Mouse (Mus musculus) heart, adult 2 months (tissue): Measurements from ENCODE around the gene Btbd17. TPM values are rescaled to one million over a fixed set of nuclear protein-coding genes. Genes with fewer than 3 reads are reported as not detected.

ENCODE experiments used
- DNase-seq, 2 experiments: peaks; one replicate each; pipeline ENCODE4 v3.0.0; 2021
- H3K27ac ChIP-seq: fragments of 200-600 bp; 2 replicates; pipeline ENCODE4 v1.8.1; 2022
- H3K27me3 ChIP-seq: fragments of 200-500 bp; 2 replicates; pipeline ENCODE4 v1.6.1; 2012; ENCODE audit warnings: mild to moderate bottlenecking, low read length, inconsistent platforms, mixed read lengths; ENCODE audit not compliant: control insufficient read depth, insufficient read depth
- H3K36me3 ChIP-seq: fragments of 200-500 bp; 2 replicates; pipeline ENCODE4 v1.6.1; 2012; ENCODE audit warnings: low read length, inconsistent platforms; ENCODE audit not compliant: control insufficient read depth, insufficient read depth
- H3K4me1 ChIP-seq: fragments of 200-500 bp; 2 replicates; pipeline ENCODE4 v1.6.1; 2011; ENCODE audit warnings: low read length; ENCODE audit not compliant: control insufficient read depth, insufficient read depth
- H3K4me3 ChIP-seq: fragments of 200-600 bp; 2 replicates; pipeline ENCODE4 v1.8.1; 2022
- H3K79me2 ChIP-seq: fragments of 200-500 bp; replicated peaks from 2 replicates; pipeline ENCODE4 v1.6.1; 2012; ENCODE audit warnings: mild to moderate bottlenecking, inconsistent platforms, low read length, moderate library complexity, mixed read lengths; ENCODE audit not compliant: control insufficient read depth, insufficient read depth
- H3K9ac ChIP-seq: fragments of 200-500 bp; 2 replicates; pipeline ENCODE4 v1.6.1; 2012; ENCODE audit warnings: low read depth, mild to moderate bottlenecking, control low read depth, inconsistent platforms, low read length, mixed read lengths
- CTCF ChIP-seq: fragments of 200-600 bp; IDR thresholded peaks from 2 replicates; pipeline ENCODE4 v1.8.1; 2022; ENCODE audit warnings: antibody characterized with exemption, mild to moderate bottlenecking, moderate library complexity
- EP300 ChIP-seq: fragments of 200-500 bp; IDR thresholded peaks from 2 replicates; pipeline ENCODE4 v1.6.1; 2011; ENCODE audit warnings: low read depth, low read length, control low read depth; ENCODE audit not compliant: insufficient read depth
- POLR2A ChIP-seq: fragments of 200-500 bp; IDR thresholded peaks from 2 replicates; pipeline ENCODE4 v1.6.1; 2011; ENCODE audit warnings: mild to moderate bottlenecking, low read depth, low read length, control low read depth; ENCODE audit not compliant: insufficient read depth
- WGBS: fragments of 180-500 bp; shearing (Covaris S2); methylation state at CpG from one replicate; pipeline ENCODE4 v1.1.7; 2018; 5-methylcytosine and 5-hydroxymethylcytosine counted together
- intact Hi-C: fragments of 180-260 bp; cut with DNase I; formaldehyde crosslinking; loops from one replicate; pipeline ENCODE4 v1.15.1; 2025
- polyA plus RNA-seq: library from polyadenylated mRNA; depleted of rRNA; stranded (reverse); fragments of >200 nt; gene quantifications from 2 replicates; pipeline ENCODE4 v1.2.3, GENCODE M21; 2012; rRNA removed
- total RNA-seq, 2 experiments: library from RNA; stranded (reverse); gene quantifications; 2 replicates each; pipeline ENCODE4 v1.2.3; 2021

The Btbd17 gene
- total and polyA plus RNA-seq, 3 experiments, result 0.06 TPM; not detected in 2

DNA sequence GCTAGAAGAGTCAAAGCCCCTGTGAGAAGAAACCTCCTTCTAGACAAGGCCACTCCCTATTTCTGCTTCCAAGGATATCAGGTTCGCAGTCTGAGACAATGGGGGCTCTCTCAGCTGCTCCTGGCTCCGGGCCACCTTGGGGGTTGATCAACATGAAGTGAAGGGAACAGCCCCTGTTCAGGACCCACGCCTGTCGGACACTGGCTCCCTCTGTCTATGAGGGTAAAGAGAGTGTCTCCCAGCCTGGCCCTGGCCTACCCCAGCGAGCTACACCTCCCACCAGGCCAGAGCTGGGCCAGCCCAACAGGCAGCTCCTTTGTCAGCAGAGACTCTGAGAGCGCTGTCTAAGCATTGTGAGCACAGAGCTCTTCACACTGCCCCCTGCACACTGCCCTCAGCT, 25.8 kb downstream of the Btbd17 start:
- no peak overlapping the region for H3K9ac ChIP-seq
- H3K36me3 ChIP-seq, result no peaks in the 10 kb centered on the region
- no peak for DNase-seq
- H3K27me3 ChIP-seq, result no peaks in the 10 kb centered on the region
- H3K79me2 ChIP-seq, result no peaks in the 10 kb centered on the region
- WGBS, result 60% methylated on average over 6 of the region's 6 CpGs
- no peak overlapping the region for H3K27ac ChIP-seq
- no peak overlapping the region for H3K4me3 ChIP-seq
- intact Hi-C loops, result no loop called here
- peaks cover 2% of the 10 kb centered on the region for H3K4me1 ChIP-seq
- TF ChIP-seq POLR2A (no peak), CTCF (no peak), EP300 (no peak)

DNA sequence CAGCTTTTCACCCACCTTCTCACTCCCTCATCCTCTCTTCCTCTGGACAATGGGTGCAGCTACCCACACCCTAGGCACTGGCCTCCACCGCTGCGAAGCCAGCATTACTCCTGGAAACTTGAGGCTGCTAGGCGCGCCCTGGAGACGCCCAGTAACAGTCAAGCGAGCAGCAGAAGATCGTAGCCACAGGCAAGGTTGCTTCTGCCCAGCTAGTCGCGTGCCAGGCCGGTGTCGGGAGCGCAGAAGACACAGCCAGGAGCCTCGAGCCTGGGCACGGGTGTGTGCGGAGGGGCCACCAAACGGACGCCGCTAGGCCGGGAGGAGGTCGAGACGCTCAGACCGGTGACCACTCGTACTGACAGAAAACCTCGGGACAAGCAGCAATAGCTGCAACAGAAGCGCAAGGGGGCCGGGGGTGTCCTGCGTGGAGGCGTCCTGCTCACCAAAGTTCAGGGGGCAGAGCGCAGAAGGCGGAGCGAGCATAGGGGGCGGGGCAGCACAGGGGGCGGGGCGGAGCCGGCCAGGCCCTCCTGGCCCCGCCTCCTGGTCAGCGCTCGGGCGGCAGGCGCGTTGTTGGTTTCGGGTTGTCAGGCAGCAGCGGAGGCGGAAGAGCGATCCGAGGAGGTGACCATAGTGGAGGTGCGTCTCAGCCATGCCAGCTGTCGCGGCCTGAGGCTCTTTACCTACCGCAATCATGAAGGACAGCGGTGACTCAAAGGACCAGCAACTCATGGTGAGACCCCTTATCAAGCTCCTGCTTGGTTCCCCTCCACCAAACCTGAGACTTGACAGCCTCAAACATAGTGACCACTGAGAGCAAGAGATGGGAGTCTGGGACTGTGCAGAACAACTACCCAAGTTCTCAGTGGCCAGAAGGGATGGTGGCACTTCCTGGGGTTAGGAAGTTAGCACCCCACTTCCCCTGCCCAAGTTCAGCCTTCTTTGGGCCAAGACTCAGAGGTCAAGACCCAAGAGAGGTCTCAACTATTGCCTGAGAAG, 30.6 kb downstream of the Btbd17 start, which contains the start of gene Kif19a:
Kif19a (plus strand) TSS at position 569 of the 999 bp plus-strand sequence.
- peaks cover 2% of the 10 kb centered on the region for H3K4me1 ChIP-seq
- H3K27me3 ChIP-seq, result no peaks in the 10 kb centered on the region
- no peaks in the 10 kb centered on the region for H3K79me2 ChIP-seq
- H3K27ac ChIP-seq, result no peak within 1 kb of the TSS
- peak within 1 kb of the TSS; percentile 42 for H3K9ac ChIP-seq
- peak within 1 kb of the TSS; percentile 53 for H3K4me3 ChIP-seq
- peak; percentile 73 to 77 for DNase-seq
- intact Hi-C loops, result no loop called here
- 6% methylated on average over 51 of the region's 51 CpGs for WGBS
- TF ChIP-seq POLR2A (no peak), CTCF (no peak), EP300 (no peak)
- H3K36me3 ChIP-seq, result no peaks in the 10 kb centered on the region

DNA sequence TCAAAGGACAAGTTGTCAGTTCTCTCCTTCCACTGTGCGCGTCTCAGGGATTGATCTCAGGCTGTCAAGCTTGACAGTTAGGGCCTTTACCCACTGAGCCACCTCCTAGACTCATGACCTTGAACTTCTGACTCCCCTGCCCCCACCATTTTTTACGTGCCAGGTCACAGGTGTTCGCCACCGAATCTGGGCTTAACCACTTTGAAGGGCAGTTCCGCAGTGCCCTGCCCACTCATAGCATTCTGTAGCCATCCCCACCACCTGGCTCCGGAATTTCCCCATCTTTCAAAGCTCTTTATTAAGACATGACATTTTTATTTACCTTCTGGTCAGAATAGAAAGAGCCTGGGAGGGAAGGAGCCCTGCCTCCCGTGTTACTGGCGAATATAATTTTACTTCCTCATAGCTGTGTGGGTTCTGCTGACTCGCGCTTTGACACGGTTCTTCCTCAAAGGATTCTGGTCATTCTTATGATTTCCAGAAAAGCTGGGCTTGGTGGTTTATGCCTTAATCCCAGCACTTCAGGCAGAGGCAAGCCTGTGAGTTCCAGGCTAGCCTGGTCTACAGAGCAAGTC, 48.1 kb downstream of the Btbd17 start:
- Histone ChIP-seq H3K9ac (no peak overlapping the region), H3K79me2 (no peaks in the 10 kb centered on the region), H3K27ac (no peak overlapping the region), H3K4me3 (no peak overlapping the region), H3K27me3 (no peaks in the 10 kb centered on the region), H3K36me3 (no peaks in the 10 kb centered on the region), H3K4me1 (no peaks in the 10 kb centered on the region)
- WGBS, result 86% methylated on average over 12 of the region's 12 CpGs
- TF ChIP-seq POLR2A (no peak), EP300 (no peak), CTCF (no peak)
- intact Hi-C loops, result no loop called here
- no peak for DNase-seq

DNA sequence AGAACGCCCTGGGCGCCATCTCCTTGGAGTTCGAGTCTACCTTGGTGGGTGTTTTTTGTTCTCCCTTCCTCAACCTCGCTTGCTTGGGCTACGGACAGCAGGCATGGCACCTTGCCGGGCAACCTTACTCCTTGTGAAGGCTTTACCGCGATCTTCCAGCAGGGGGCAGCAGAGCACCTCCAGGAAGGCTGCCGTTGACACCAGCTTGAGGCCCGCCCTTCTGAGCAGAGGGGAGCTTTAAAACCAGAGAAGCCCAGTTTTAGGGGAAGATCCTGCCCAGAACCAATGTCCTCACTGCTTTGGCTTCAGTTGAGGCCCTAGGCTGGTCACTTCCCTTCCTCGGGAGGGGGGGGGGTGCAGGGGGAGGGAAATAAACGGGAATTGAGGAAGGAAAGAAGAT, 50.6 kb downstream of the Btbd17 start:
- Histone ChIP-seq H3K27ac (no peak overlapping the region), H3K4me1 (0 out of 2 replicates have a peak, but pooled peaks cover 1% of the 10 kb centered on the region), H3K4me3 (no peak overlapping the region), H3K79me2 (no peaks in the 10 kb centered on the region), H3K36me3 (no peaks in the 10 kb centered on the region), H3K9ac (no peak overlapping the region; the same call in 1 of the 2 replicates), H3K27me3 (no peaks in the 10 kb centered on the region)
- peak; percentile 84; the same call in 1 of the 2 replicates for TF ChIP-seq EP300
- peak; percentile 93 for TF ChIP-seq CTCF
- TF ChIP-seq POLR2A, result no peak
- WGBS, result under 1% methylated on average over 12 of the region's 12 CpGs
- peak; percentile 85 to 94 for DNase-seq
- intact Hi-C loops, result loop anchor here (1.0 to 2.0 kb wide), 2 partner anchors 44 to 168 kb away; no protein-coding TSS in a partner anchor

DNA sequence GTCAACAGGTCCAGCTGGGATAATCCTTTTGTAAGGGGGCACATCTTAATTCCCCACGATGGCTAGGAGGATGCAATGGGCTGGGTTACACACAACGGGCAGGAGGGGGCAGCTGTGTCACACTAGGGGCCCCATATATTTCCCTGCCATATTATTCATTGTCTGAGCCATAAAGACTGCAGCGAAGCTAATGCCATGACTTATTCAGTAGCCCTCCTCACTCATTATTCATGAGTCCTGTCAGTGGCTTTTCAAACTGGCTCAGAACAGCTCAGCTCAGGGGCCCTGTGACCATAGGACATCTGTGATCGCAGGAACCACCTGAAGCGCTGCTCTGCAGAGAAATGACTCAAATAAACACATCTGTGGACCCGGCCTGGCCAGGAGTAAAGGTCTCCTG, 54.3 kb downstream of the Btbd17 start:
- 77% methylated on average over 6 of the region's 6 CpGs for WGBS
- intact Hi-C loops, result no loop called here
- Histone ChIP-seq H3K36me3 (no peaks in the 10 kb centered on the region), H3K27me3 (no peaks in the 10 kb centered on the region), H3K4me3 (no peak overlapping the region), H3K4me1 (peaks cover 1% of the 10 kb centered on the region; the same call in 1 of the 2 replicates), H3K79me2 (no peaks in the 10 kb centered on the region), H3K27ac (no peak overlapping the region), H3K9ac (no peak overlapping the region)
- no peak for DNase-seq
- TF ChIP-seq CTCF (no peak), POLR2A (no peak), EP300 (no peak)

Other genes starting within 250 kb of the Btbd17 start
- 100 to 1,000 TPM; 587 to 660 TPM for gene Rpl38, start 127.4 kb downstream of the Btbd17 start, total RNA-seq
- 335 and 344 TPM in 2 replicates for gene Rpl38, start 127.4 kb downstream of the Btbd17 start, polyA plus RNA-seq
- gene Ttyh2, start 120.5 kb downstream of the Btbd17 start, total RNA-seq, result 1 to 10 TPM; 4.3 to 4.9 TPM
- gene Ttyh2, start 120.5 kb downstream of the Btbd17 start, polyA plus RNA-seq, result 6.3 and 7.5 TPM in 2 replicates
- gene Dnaic2, start 68.5 kb downstream of the Btbd17 start, total RNA-seq, result under 1 TPM; 0.16 to 0.18 TPM
- 0.44 and 1.5 TPM in 2 replicates for gene Dnaic2, start 68.5 kb downstream of the Btbd17 start, polyA plus RNA-seq
- gene Kif19a, start 30.6 kb downstream of the Btbd17 start, total RNA-seq, result under 1 TPM; 0.18 to 0.21 TPM
- 0.32 and 1.2 TPM in 2 replicates for gene Kif19a, start 30.6 kb downstream of the Btbd17 start, polyA plus RNA-seq
- gene Gpr142, start 3.0 kb upstream of the Btbd17 start, total RNA-seq, result not detected
- not detected in 2 replicates for gene Gpr142, start 3.0 kb upstream of the Btbd17 start, polyA plus RNA-seq
- gene Gprc5c, start 55.2 kb upstream of the Btbd17 start, total RNA-seq, result 1 to 10 TPM; 6.3 to 7.9 TPM
- gene Gprc5c, start 55.2 kb upstream of the Btbd17 start, polyA plus RNA-seq, result 11.6 and 11.9 TPM in 2 replicates
- gene Cd300a, start 94.1 kb upstream of the Btbd17 start, total RNA-seq, result under 1 TPM; 0.77 to 0.89 TPM
- 1.1 TPM in 2 replicates for gene Cd300a, start 94.1 kb upstream of the Btbd17 start, polyA plus RNA-seq
- under 1 TPM; 0.70 to 0.75 TPM for gene Cd300lb, start 138.4 kb upstream of the Btbd17 start, total RNA-seq
- 0.61 and 0.70 TPM in 2 replicates for gene Cd300lb, start 138.4 kb upstream of the Btbd17 start, polyA plus RNA-seq
- not detected for gene Cd300c, start 173.2 kb upstream of the Btbd17 start, total RNA-seq
- gene Cd300c, start 173.2 kb upstream of the Btbd17 start, polyA plus RNA-seq, result not detected in 2 replicates
- gene Cd300ld, start 194.0 kb upstream of the Btbd17 start, total RNA-seq, result 1 to 10 TPM; 1.7 to 1.8 TPM
- gene Cd300ld, start 194.0 kb upstream of the Btbd17 start, polyA plus RNA-seq, result 3.0 and 5.1 TPM in 2 replicates
- 1 to 10 TPM; 1.5 to 2.1 TPM for gene Cd300c2, start 205.9 kb upstream of the Btbd17 start, total RNA-seq
- gene Cd300c2, start 205.9 kb upstream of the Btbd17 start, polyA plus RNA-seq, result 2.0 and 2.2 TPM in 2 replicates
- not detected for gene Cd300ld2, start 220.2 kb upstream of the Btbd17 start, total RNA-seq
- 0.37 TPM in 1 of 2 replicates, not detected in the other for gene Cd300ld2, start 220.2 kb upstream of the Btbd17 start, polyA plus RNA-seq
- gene Cd300ld4, start 231.1 kb upstream of the Btbd17 start, total RNA-seq, result 1 to 10 TPM in 1 of 2 experiments, under 1 TPM in 1; 0.52 to 1.1 TPM
- 0.47 and 3.9 TPM in 2 replicates for gene Cd300ld4, start 231.1 kb upstream of the Btbd17 start, polyA plus RNA-seq
- 1 to 10 TPM; 2.7 to 9.1 TPM for gene Cd300ld5, start 241.8 kb upstream of the Btbd17 start, total RNA-seq
- 3.0 TPM in 1 of 2 replicates, not detected in the other for gene Cd300ld5, start 241.8 kb upstream of the Btbd17 start, polyA plus RNA-seq